Mouse (Mus musculus): ENCODE data around the gene Unc93a.
"Not testable (repeated sequence)": the region's sequence is repeated elsewhere in the genome, so short reads cannot be mapped to it uniquely, and the experiment has no call there.

Gene Unc93a

GRCm38 (mm10) chr17:13069227-13069626 lies 62.4 kb downstream of the Unc93a start:
- DNase-seq (ENCODE audit: extremely low spot score, low spot score) = not testable (repeated sequence)

- not testable (repeated sequence) for DNase-seq (ENCODE audit: extremely low spot score, low spot score)
These were observed 63.7 kb downstream of the Unc93a start for GRCm38 (mm10) chr17:13067864-13068385.

GRCm38 (mm10) chr17:13062882-13063281 lies 68.7 kb downstream of the Unc93a start:
- not testable (repeated sequence) for DNase-seq (ENCODE audit: extremely low spot score, low spot score)

- not testable (repeated sequence) for DNase-seq (ENCODE audit: extremely low spot score, low spot score)
These were observed 70.8 kb downstream of the Unc93a start, which contains the start of gene Tcp10b for GRCm38 (mm10) chr17:13060804-13061203. Gene Tcp10b (plus strand): TSS chr17:13061104.
